Mouse (Mus musculus): ENCODE data around the gene Hoxa3.

The Hoxa3 gene

DNA sequence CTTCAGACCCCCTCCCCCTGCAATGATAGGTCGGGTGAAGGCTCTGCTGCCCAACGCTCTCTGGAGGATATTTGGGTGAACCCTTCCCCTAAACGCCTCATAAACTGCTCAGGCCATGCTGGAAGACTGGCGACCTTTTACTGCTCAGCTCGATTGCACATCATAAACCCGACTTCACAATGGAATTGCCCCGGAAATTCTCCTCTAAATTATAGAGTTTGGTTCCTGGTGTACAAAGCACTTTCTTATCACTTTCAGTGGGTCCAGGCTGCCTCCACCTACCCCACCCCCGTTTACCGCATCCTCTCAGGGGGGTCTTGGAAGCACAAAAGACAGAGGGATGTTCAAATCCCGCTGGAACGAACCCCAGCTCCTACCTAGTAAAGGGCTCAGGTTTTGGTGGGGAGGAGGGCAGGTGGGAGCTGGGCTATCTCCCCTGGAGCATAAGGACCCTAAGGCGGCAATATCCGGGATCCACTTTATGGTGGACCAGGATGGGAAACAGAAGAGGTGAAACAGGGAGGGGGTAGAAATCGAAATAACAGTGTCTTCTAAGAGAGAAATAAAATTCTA is 5.6 kb upstream of the Hoxa3 start:
- DNase-seq = peak; percentile 22 to 44

DNA sequence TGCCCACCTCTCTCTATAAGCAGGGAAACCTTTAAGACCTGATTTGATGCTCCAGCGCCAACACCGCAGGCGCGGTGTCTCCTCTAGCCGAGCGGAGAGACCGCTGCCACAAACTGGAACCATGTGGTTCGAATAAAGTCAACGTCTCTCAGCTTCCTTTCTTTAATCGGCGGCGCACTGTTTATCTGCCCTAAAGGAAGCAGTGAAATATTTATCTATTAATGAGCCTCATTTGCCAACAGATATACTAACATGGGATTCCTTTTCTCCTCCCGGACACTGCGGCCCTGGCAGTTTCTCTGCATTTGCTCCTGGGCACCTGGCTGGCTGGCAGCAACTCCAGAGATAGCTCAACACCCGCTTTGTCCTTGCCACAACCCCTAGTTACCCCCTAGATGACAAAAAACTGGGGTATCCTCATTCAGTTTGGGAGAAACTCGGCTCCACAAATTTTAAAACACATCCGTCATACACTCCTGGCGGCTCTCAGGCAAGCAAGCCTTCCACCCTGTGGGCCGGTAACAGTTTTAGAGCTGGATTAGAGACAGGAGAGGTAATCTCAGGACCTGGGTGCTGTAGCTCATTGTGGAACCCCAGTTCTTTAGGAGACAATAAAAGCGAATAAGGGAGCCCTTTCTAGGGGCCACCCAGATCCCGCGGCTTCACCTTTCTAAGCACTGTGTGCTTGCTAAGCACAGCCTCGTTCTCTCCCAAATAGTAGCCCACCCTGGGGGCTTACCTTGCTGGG is 4.9 kb upstream of the Hoxa3 start:
- peak; percentile 40 to 59 for DNase-seq

DNA sequence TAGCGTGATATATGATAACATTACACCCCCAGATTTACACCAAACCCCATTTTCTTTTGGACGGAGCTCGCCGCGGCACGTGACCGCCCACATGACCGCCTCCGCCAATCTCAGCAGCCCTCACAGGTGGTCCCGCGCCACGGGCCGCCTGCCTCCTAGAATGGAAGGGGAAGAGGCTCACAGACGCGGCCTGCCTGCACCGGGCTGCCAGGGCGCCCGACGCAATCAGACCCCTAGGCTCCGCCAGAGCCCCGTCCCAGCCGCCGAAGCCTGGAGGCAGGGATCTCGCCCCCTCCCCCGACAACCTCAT is 4.3 kb upstream of the Hoxa3 start:
- DNase-seq = peak; percentile 95 to 98

DNA sequence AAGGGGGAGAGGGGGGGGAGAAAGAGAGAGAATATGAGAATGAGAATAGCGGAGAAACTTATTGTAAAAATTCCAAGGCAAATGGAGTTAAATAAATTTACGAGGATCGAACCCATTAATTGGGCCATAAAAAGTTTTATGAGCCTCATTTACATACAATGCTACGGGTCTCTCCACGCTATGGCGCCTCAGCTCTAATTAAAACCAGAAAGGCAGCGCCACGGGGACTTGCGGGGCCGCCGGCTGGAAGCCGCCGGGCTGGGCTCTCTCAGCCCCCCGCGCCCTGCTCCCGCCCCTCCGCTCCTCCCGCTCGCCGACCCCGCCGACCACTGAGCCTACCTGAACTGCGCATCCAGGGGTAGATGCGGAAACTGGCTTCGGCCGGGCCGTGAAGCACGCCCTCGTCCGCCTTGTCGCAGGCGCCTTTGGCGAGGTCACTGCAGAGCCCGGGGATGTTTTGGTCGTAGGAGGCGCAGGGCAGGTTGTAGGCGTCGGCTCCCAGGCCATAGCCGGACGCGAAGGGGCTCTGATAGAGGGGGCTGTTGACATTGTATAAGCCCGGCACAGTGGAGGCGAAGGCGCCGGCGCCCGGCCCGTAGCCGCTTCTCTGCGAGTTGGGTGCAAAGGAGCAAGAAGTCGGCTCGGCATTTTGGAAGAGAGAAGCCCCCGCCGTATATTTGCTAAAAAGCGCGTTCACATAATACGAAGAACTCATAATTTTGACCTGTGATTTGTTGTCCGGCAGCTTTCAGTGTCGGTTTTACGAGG is 3.7 kb upstream of the Hoxa3 start:
- peak; percentile 58 to 78 for DNase-seq

DNA sequence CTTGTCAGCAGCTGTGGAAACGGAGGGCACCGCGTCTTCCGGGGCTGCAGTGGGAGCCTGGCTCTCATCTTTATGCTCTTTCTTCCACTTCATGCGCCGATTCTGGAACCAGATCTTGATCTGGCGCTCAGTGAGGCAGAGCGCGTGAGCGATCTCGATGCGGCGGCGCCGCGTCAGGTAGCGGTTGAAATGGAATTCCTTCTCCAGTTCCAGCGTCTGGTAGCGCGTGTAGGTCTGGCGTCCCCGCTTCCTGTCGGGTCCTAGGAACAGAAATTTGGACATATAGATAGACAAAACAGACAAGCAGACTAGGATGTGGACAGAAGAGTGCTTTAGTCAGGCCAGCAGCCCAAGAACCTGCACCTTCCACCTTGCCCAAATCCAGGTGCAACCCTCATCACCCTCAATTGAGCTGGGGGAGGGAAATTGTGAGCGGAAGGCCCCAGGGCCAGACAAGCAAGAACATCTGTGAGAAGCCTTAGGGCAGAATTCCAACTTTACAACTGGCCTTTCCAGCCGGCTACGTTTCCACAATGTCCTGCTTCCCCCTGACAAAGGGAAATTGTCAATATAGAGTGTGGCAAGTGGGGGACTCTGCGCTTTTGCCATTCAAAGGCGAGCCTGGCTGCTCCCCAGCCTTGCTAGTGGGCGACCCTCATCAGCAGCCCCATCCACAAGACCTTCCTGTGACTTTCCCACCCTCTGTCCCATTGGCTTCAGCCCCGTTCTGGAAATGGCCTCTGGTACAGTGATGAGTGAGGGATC is 2.8 kb upstream of the Hoxa3 start:
- peak; percentile 52 to 54 for DNase-seq

DNA sequence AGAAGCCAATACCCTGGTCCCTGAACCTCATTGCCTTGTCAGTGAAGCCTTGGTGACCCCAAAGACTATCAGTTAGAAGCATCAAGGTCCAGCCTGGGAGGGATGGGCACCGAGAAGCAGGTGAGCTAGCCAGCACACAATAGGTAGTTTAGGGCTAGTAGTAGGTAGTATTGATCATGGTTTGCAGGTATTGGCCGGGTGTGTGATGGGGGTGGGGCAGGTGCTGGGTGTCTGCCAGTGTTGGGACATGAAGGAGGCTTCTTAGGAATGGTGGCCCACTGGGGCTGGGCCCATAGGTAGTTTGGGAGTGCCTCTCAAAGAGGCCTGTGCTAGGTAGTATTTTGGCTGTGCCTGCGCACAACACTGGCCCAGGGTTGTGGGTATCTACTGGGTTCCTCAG is 1.9 kb upstream of the Hoxa3 start:
- peak; percentile 22 to 55 for DNase-seq

DNA sequence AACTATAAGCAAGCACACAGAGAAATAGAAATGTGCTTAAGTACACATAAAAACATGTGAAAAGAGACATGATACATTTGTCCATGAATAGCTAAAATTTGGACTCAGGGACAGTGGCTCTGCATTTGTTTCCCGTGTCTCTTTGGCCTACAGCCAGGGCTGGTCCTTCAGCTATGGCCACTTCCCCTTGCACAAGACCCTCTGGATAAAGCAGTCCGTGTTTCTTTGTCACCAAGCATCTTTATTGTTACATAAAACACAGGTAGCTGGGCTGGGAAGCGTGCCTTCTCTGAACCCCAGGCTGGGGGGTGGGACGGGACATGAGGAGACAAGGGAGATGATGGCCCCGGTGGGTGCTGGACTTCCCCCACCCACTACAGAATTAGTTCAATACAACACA is 1.1 kb upstream of the Hoxa3 start:
- peak; percentile 40 to 45 for DNase-seq

DNA sequence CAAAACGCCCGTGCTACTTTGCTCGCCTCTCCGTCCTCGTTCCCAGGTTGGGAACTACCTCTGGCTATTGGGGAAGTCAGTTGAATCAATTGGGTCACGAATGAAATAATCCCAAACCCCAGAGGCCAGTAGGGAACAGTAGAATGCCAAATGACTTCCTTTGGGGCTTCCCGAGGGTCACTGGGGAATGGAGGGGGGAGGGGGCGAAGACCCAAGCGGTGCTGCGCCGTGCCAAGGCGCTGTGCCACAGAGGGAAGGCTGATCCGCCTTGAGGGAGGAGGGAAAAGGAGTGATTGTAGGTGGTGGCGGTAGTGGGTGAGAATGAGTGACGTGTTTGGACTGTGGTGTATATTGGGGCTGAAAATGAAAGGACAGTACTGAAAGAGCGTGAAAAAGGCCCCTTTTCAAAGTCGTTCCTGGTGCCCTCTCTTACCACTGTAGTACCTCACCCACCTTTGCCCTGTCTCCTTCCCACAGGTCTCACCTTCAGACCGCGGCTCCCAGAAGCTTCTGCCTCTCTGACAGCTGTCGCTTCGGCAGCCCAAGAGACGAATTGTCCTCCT is 499 bp downstream of the Hoxa3 start:
- DNase-seq = peak; percentile 71 to 87

DNA sequence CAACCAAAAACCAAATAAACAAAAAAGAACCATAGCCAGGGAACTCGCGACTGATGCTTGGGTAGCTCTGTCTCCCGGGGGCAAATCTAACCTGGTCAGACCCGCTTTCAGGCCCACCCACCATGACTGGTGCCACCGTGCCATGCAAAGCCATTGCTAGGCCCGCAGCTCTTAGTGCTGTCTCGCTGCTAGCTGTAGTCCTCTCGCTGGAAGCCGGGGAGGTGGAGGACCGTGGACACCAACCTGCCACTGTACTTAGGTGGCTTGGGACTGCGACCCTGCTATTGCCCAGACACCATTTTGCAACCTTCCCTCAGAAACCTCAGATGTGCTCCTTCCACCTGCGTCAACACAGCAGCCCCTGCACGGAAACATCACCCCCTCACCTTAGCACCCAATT is 1.2 kb downstream of the Hoxa3 start:
- peak; percentile 41 to 70 for DNase-seq

DNA sequence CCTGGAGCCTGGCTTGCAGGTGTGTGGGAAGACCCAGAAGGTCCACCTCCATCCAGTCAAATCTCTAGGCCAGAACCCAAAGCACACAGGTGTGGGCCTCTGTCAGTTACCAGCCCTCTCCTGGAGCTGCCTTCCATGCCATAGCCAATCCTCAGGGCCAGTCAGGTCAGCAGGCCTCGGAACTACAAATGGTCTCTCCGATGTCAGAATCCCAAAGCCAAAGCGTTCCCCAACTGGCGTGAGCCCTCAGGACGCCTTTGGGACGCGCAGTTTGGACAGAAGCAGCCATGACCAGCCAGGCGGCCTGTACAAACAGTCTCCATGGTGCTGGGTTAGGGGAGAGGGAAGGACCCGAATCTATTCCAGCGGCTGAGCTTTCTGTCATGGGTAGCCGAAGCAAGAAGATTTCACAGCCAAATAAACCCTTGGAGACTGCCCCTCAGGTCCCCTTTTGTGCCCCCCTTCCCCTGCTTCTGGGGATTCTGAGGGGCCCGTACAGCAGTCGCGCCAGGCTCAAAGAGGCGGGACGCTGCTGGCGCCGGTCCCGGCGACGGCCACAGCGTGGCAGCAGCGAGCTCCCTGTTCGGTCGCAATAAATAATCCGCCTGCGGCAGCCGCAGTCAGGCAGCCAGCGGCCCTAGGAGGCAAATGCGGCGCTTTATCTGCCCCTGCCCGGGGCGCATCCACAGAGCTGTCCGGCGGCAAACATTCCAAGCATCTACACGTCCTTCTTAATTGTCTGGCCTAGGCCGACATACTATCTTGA is 1.8 kb downstream of the Hoxa3 start:
- peak; percentile 88 to 93 for DNase-seq

DNA sequence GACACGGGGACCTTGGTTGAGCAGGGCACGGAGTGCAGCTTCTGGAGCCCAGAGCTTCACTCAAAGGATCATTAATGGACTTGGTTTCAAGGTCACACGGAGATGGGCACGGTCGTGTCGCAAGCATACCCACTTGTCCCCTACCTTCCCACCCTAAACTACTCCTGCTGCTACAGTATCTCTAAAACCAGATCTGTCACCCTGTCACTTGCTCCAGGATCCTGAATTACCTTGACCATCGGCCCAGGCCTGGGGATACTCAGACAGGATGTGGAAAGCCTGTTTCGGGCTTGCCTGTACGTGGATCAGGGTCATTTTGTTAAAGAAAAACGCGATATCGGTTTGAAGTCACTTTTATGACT is 3.5 kb downstream of the Hoxa3 start:
- peak in 1 of 2 experiments; percentile 49 for DNase-seq

DNA sequence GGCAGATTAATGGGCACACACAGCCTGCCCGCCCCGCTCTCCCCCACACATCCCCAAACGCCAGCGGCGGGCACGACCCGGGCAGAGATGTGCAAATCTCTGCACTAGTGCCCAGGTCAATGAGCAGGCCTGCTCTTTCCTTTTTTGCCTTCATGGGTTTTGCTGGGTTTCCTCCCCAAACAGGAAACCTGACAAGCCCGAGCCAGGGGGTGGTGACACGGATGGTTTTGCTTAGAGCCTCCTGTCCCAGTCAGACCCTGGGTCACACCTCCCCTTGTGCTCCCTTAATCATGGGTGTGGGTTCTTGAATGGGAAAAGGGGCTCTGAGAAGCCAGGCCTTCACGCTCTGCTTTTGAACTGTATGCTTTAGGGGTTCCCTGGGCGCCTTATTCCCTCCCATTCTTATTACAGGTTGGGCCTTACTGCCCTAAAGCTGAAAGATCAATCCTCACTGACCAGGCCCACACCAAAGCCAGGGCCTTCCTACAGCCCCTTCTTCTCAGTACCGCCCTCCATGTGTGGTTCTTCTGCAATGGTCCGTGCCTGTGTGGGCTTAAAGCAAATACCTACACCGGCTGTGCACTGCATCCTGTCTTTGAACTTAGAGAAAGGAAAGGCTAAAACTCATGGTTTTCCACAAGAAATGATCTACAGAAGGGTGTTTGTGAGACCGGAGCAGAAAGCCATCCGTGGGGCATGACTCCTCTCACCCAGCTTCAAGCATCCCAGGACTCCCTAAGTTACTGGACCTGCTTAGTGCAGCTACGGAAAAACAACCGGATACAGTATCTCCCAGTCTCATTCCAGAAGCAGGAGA is 4.1 kb downstream of the Hoxa3 start:
- DNase-seq = peak; percentile 17 to 39

DNA sequence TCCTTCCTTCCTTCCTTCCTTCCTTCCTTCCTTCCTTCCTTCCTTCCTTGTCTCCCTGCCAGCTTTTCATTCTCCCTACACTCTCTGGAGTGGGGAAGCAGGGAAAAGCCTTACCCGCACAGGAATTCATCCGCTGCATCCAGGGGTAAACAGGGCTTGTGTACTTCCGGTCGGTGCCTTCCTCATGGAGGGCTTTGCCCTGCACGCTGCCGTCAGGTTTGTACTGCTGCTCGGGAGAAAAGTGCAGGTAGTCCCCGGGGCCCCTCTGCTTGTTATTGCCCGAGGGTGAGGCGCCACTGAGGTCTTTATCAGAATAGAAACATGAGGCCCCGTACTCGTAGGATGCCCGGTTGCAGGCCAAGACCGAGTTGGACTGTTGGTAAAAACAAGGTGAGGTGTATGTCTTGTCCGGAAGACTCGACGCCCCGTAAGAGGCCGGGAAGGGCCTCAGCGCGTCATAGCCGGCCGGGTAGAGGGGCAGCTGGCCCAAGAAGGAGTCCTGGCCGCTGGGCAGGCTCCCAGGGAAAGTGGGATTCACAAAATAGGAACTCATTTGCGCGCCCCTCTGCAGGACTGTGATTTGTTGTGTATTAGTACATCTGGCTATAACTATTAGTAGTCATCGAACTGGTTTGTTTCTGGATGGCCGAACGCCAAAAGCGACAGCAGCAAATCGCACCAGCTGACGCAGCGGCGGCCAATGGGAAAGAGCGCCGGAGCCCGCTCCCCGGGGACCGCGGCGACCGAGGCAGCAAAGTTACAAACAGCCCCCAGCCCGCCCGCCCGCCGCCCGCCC is 4.9 kb downstream of the Hoxa3 start, which contains the start of gene Hoxa6:
Hoxa6 (minus strand) TSS at position 651 of the 796 bp plus-strand sequence.
- peak; percentile 87 to 90 for DNase-seq

DNA sequence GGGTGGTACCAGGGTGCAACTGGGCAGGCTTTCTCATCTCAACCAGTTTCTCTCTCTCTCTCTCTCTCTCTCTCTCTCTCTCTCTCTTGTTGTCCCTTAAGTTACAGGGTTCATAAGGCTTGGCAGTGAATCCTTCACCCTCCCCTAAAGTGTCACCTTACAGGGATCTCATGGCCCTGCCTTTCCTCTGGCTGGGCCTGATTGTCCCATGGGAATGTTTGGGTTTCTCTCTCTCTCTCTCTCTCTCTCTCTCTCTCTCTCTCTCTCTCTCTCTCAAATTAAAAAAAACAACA is 5.5 kb downstream of the Hoxa3 start:
- DNase-seq = no peak

DNA sequence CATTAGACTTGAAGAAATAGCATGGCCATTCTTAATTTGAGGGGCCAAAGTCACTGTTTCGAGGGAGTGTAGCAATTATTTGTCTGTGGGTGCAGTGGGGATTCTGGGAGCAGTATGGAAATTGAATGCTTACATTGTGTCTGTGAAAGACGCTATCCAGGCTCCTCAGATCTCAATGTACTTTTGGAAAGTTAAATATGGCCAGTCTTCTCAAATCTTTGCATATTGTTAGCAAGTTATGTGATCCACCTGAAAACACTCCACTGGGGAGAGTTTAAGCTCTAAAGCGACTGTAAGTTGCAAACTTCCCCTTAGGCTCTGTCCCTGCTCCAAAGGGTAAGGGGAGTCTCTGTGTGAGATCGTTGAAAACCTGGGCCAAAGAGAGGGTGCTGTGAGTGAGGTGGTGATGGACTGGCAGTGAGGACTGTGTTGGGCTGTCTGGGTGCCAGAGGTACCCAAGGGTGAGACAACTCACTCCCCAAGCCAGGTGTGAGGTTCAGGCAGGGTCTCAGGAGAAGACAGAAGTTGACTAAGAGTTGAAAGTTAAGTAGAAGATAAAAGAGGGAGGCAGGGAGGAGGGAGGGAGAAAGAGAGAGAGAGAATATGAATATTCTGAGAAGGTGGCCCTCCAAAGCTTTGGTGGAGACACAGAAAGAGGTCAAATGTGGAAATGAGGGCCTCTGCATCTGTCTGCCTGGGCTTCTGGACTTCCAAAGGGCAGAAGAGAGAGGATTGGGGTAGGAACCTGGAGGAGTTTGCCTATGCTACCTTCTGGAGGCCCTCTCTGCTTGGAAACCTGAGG is 6.1 kb downstream of the Hoxa3 start:
- DNase-seq = peak in 1 of 2 experiments; percentile 30

DNA sequence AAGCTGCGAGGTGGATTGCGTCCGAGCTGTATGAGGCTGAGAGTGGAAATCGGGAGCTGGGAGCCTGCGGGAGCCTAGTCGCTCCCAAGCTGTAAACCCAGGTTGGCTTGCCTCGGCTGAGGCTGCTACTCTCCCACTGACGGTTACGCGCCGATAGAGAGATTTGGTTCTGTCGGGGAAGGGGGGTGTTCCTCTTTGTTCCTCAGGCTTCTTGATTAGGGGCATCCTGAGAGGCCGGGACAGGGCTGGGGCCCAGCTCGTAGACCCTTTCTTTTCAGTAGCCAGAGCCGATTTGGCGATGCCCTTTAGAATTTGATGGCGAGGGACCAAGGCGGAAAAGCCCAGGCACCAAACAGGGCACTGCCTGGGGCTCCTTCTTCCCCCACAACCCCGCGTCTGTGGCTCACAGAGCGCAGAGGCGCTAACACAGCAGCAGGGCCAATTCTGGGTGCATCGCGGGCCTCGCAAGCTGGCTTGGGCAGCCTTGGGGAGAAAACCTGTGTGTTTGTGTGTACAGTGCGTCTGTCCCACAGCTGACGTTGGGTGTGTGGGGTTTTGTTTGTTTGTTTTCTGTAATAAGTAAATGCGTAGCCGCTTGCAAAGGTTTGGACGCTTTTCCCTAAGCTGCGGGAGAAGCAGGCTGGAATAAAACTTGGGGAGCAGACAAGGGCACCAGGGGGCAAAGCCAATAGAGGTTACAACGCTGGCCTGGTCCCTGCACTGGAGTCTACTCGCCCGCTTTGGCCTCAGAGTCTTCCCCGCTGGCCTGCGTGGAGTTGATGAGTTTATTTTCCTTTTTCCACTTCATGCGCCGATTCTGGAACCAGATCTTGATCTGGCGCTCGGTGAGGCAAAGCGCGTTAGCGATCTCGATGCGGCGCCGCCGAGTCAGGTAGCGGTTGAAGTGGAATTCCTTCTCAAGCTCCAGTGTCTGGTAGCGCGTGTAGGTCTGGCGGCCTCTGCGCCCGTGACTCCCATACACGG is 7.2 kb downstream of the Hoxa3 start:
- DNase-seq = peak in 1 of 2 experiments; percentile 56

DNA sequence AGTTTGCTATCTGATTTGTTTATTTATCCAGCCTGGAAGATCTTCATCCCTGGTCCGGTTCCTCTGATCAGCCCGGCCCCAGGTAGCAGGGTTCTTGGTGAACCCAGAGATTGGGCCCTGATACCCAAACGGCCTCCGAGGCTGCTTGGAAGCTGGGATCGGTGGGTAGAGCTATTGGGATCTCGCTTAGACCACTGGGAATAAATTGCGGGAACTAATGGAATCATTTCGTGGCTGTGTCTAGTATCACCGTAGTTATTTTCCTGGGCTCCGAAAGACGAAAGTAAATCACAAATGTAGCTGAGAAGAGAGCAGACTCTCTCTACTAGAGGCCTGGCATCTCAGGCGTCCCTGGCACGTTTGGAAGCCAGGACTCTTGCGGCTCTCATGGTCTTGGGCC is 7.9 kb downstream of the Hoxa3 start:
- no peak for DNase-seq

DNA sequence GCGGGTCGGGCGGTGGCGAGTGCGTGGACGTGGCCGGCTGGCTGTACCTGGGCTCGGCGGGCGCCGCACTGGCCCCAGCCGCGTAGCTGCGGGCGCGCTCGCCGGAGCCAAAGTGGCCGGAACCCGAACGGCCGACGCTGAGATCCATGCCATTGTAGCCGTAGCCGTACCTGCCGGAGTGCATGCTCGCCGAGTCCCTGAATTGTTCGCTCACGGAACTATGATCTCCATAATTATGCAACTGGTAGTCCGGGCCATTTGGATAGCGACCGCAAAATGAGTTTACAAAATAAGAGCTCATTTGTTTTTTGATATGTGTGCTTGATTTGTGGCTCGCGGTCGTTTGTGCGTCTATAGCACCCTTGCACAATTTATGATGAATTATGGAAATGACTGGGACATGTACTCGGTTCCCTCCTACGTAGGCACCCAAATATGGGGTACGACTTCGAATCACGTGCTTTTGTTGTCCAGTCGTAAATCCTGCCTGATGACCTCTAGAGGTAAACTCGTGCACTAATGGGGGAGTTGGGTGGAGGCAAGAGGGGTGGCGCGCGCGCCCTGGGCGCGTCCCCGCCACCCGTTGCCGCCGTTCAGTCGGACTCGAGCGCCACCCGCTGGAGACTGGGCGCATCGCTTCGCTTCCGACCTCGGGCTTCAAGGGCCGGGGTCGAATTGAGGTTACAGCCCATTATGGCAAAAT is 8.9 kb downstream of the Hoxa3 start, which contains the start of gene Hoxa5:
Hoxa5 (minus strand) TSS at position 538 of the 703 bp plus-strand sequence.
- peak; percentile 92 to 93 for DNase-seq

Measured in kidney, postnatal 25 days (tissue).